Mouse (Mus musculus) hindbrain, embryonic 10.5 days (tissue): ENCODE measurements around the gene Ndufa8. TPM values are rescaled to one million over a fixed set of nuclear protein-coding genes. Genes with fewer than 3 reads are reported as not detected.

Experiments
- DNase-seq: peaks from one replicate; pipeline ENCODE4 v3.0.0-alpha.2; 2017; ENCODE audit warnings: low spot score
- H3K27ac ChIP-seq: fragments of 300-500 bp; sonication (generic); 2 replicates; pipeline ENCODE4 v1.5.1; 2016; ENCODE audit warnings: mild to moderate bottlenecking, moderate library complexity
- H3K27me3 ChIP-seq: fragments of 300-500 bp; sonication (generic); 2 replicates; pipeline ENCODE4 v1.6.1; 2016; ENCODE audit warnings: mild to moderate bottlenecking; ENCODE audit not compliant: poor library complexity, insufficient read depth, severe bottlenecking
- H3K36me3 ChIP-seq: fragments of 300-500 bp; sonication (generic); 2 replicates; pipeline ENCODE4 v1.6.1; 2016; ENCODE audit warnings: mild to moderate bottlenecking, moderate library complexity
- H3K4me1 ChIP-seq: fragments of 300-500 bp; sonication (generic); replicated peaks from 2 replicates; pipeline ENCODE4 v1.6.1; 2016; ENCODE audit warnings: mild to moderate bottlenecking
- H3K4me3 ChIP-seq: fragments of 300-500 bp; sonication (generic); 2 replicates; pipeline ENCODE4 v1.5.1; 2016; ENCODE audit warnings: mild to moderate bottlenecking, moderate library complexity
- H3K9me3 ChIP-seq: fragments of 300-500 bp; sonication (generic); 2 replicates; pipeline ENCODE4 v1.6.1; 2016; ENCODE audit warnings: mild to moderate bottlenecking, moderate library complexity
- WGBS: fragments of 180-500 bp; shearing (Covaris S2); methylation state at CpG from one replicate; pipeline ENCODE4 v1.1.7; 2016; 5-methylcytosine and 5-hydroxymethylcytosine counted together
- polyA plus RNA-seq: library from polyadenylated mRNA; unstranded; fragments of >200 nt; fragmentation: Nextera tagmentation; extraction: Ambion mirVana; gene quantifications from 2 replicates; pipeline ENCODE4 v1.2.1, GENCODE M21; 2016

Gene Ndufa8
- polyA plus RNA-seq, 1 experiment from 2014 or later, result 224 TPM

GRCm38 (mm10) chr2:36034898-36035297 lies 14.3 kb downstream of the Ndufa8 start:
- Histone ChIP-seq H3K27ac (no peak overlapping the region), H3K27me3 (no peaks in the 10 kb centered on the region), H3K9me3 (no peaks in the 10 kb centered on the region), H3K4me3 (no peak overlapping the region), H3K36me3 (peaks cover 50% of the 10 kb centered on the region), H3K4me1 (no peaks in the 10 kb centered on the region)
- no peak for DNase-seq
- 85% methylated on average over 7 of the region's 7 CpGs for WGBS

- Histone ChIP-seq H3K36me3 (peaks cover 40% of the 10 kb centered on the region), H3K27ac (no peak overlapping the region), H3K27me3 (no peaks in the 10 kb centered on the region), H3K4me3 (no peak overlapping the region), H3K4me1 (no peaks in the 10 kb centered on the region), H3K9me3 (no peaks in the 10 kb centered on the region)
- no peak for DNase-seq
- WGBS, result 78% methylated on average over 7 of the region's 7 CpGs
These were observed 15.2 kb downstream of the Ndufa8 start for GRCm38 (mm10) chr2:36033966-36034365.

GRCm38 (mm10) chr2:36032884-36033283 lies 16.3 kb downstream of the Ndufa8 start:
- Histone ChIP-seq H3K4me3 (no peak overlapping the region), H3K36me3 (peaks cover 31% of the 10 kb centered on the region), H3K9me3 (no peaks in the 10 kb centered on the region), H3K27me3 (no peaks in the 10 kb centered on the region), H3K27ac (no peak overlapping the region), H3K4me1 (0 out of 2 replicates have a peak, but pooled peaks cover 2% of the 10 kb centered on the region)
- WGBS, result 80% methylated on average over 7 of the region's 7 CpGs
- DNase-seq, result no peak

- WGBS, result 74% methylated on average over 3 of the region's 3 CpGs
- peaks cover 19% of the 10 kb centered on the region for H3K27me3 ChIP-seq
These were observed 25.9 kb downstream of the Ndufa8 start for GRCm38 (mm10) chr2:36023291-36023690.

GRCm38 (mm10) chr2:36021385-36022159 lies 27.6 kb downstream of the Ndufa8 start:
- peak overlapping the region; percentile 48 for H3K4me3 ChIP-seq
- peak overlapping the region; percentile 56; the same call in 1 of the 2 replicates for H3K27ac ChIP-seq
- DNase-seq, result peak; percentile 81
- H3K27me3 ChIP-seq, result peaks cover 19% of the 10 kb centered on the region
- WGBS, result 7% methylated on average over 32 of the region's 32 CpGs
- no peaks in the 10 kb centered on the region for H3K9me3 ChIP-seq
- no peaks in the 10 kb centered on the region for H3K36me3 ChIP-seq
- H3K4me1 ChIP-seq, result peaks cover 11% of the 10 kb centered on the region

More at GRCm38 (mm10) chr2:36023291-36023690, 25.9 kb downstream of the Ndufa8 start:
- Histone ChIP-seq H3K27ac (no peak overlapping the region), H3K4me3 (no peak overlapping the region), H3K9me3 (no peaks in the 10 kb centered on the region), H3K36me3 (no peaks in the 10 kb centered on the region), H3K4me1 (peaks cover 11% of the 10 kb centered on the region)
- DNase-seq, result no peak

- no peak for DNase-seq
- H3K4me3 ChIP-seq, result no peak overlapping the region
- no peak overlapping the region for H3K27ac ChIP-seq
- peaks cover 45% of the 10 kb centered on the region for H3K27me3 ChIP-seq
- WGBS, result 60% methylated on average over 12 of the region's 12 CpGs
- peaks cover 26% of the 10 kb centered on the region for H3K4me1 ChIP-seq
- H3K9me3 ChIP-seq, result no peaks in the 10 kb centered on the region
- no peaks in the 10 kb centered on the region for H3K36me3 ChIP-seq
These were observed 36.2 kb downstream of the Ndufa8 start for GRCm38 (mm10) chr2:36013010-36013409.

GRCm38 (mm10) chr2:36011331-36011825 lies 37.8 kb downstream of the Ndufa8 start:
- peaks cover 26% of the 10 kb centered on the region for H3K4me1 ChIP-seq
- H3K27ac ChIP-seq, result peak overlapping the region; percentile 80
- peak overlapping the region; percentile 58 for H3K4me3 ChIP-seq
- peaks cover 53% of the 10 kb centered on the region for H3K27me3 ChIP-seq
- no peaks in the 10 kb centered on the region for H3K36me3 ChIP-seq
- no peaks in the 10 kb centered on the region for H3K9me3 ChIP-seq
- DNase-seq, result peak; percentile 43
- 1% methylated on average over 44 of the region's 44 CpGs for WGBS

GRCm38 (mm10) chr2:36010579-36010978 lies 38.6 kb downstream of the Ndufa8 start:
- Histone ChIP-seq H3K4me1 (peaks cover 26% of the 10 kb centered on the region), H3K36me3 (no peaks in the 10 kb centered on the region), H3K9me3 (no peaks in the 10 kb centered on the region), H3K4me3 (peak overlapping the region; percentile 58), H3K27me3 (peaks cover 53% of the 10 kb centered on the region), H3K27ac (no peak overlapping the region)
- peak; percentile 6 for DNase-seq
- 38% methylated on average over 8 of the region's 8 CpGs for WGBS

- Histone ChIP-seq H3K36me3 (no peaks in the 10 kb centered on the region), H3K4me1 (peaks cover 27% of the 10 kb centered on the region), H3K27ac (no peak overlapping the region), H3K27me3 (peaks cover 62% of the 10 kb centered on the region), H3K9me3 (no peaks in the 10 kb centered on the region), H3K4me3 (no peak overlapping the region)
- DNase-seq, result peak; percentile 80
- 25% methylated on average over 4 of the region's 4 CpGs for WGBS
These were observed 39.8 kb downstream of the Ndufa8 start for GRCm38 (mm10) chr2:36009386-36009785.

GRCm38 (mm10) chr2:36008071-36008470 lies 41.1 kb downstream of the Ndufa8 start:
- peak; percentile 53 for DNase-seq
- Histone ChIP-seq H3K27ac (no peak overlapping the region), H3K9me3 (no peaks in the 10 kb centered on the region), H3K27me3 (peaks cover 63% of the 10 kb centered on the region), H3K4me3 (no peak overlapping the region), H3K36me3 (no peaks in the 10 kb centered on the region), H3K4me1 (peaks cover 29% of the 10 kb centered on the region)
- 42% methylated on average over 1 of the region's 1 CpGs for WGBS

GRCm38 (mm10) chr2:36002188-36002587 lies 47.0 kb downstream of the Ndufa8 start:
- Histone ChIP-seq H3K4me1 (0 out of 2 replicates have a peak, but pooled peaks cover 5% of the 10 kb centered on the region), H3K36me3 (no peaks in the 10 kb centered on the region), H3K9me3 (no peaks in the 10 kb centered on the region), H3K4me3 (no peak overlapping the region), H3K27ac (no peak overlapping the region), H3K27me3 (peaks cover 20% of the 10 kb centered on the region)
- WGBS, result 49% methylated on average over 6 of the region's 6 CpGs
- no peak for DNase-seq

- Histone ChIP-seq H3K9me3 (no peaks in the 10 kb centered on the region), H3K4me1 (0 out of 2 replicates have a peak, but pooled peaks cover 5% of the 10 kb centered on the region), H3K36me3 (no peaks in the 10 kb centered on the region), H3K27ac (no peak overlapping the region), H3K4me3 (no peak overlapping the region), H3K27me3 (peaks cover 18% of the 10 kb centered on the region)
- no peak for DNase-seq
- 64% methylated on average over 1 of the region's 1 CpGs for WGBS
These were observed 48.8 kb downstream of the Ndufa8 start for GRCm38 (mm10) chr2:36000390-36000789.

GRCm38 (mm10) chr2:35999212-35999611 lies 50.0 kb downstream of the Ndufa8 start:
- no peak for DNase-seq
- Histone ChIP-seq H3K9me3 (no peaks in the 10 kb centered on the region), H3K27me3 (peaks cover 8% of the 10 kb centered on the region), H3K4me1 (0 out of 2 replicates have a peak, but pooled peaks cover 2% of the 10 kb centered on the region), H3K27ac (no peak overlapping the region), H3K4me3 (no peak overlapping the region), H3K36me3 (no peaks in the 10 kb centered on the region)
